Mouse (Mus musculus) heart, adult 18-20 months (tissue): Measurements from ENCODE around the gene Spryd7. TPM values are rescaled to one million over a fixed set of nuclear protein-coding genes. Genes with fewer than 3 reads are reported as not detected.

Source experiments
- DNase-seq, 2 experiments: peaks; one replicate each; pipeline ENCODE4 v3.0.0; 2021 to 2022; ENCODE audit warnings: mixed read lengths in 1 of 2
- total RNA-seq, 2 experiments: library from RNA; stranded (reverse); gene quantifications; 2 replicates each; pipeline ENCODE4 v1.2.3; 2021

The Spryd7 gene
- total RNA-seq, 2 experiments from 2014 or later: 57.3 to 57.8 TPM

DNA sequence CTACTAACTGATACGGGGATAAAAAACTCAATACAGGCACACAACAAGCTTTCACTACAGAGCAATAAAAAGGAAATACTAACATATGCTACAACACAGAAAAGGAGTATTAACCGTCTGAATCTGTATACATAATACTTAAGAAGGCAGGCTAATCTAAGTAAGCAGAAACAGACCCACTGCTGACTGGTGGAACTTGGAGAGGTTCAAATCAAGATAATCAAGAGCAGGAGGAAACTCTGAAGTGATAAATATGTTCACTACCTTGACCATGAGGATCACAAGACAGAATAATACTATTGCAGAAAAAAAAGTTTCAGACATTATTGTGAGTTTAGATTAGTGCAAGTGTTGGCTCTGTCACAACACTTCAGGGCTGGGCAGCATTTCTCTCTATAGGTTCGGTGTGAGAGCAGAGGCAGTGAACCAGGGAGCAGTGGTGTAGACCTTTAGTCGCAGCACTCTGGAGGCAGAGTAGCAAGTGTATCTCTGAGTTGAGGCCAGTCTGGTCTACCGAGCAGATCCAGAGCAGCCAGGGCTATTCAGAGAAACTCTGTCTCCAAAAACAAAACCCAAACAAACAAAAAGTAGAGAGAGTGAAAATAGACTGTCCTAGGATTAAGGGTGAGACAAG is 19.9 kb downstream of the Spryd7 start:
- DNase-seq: peak in 1 of 2 experiments; percentile 38

DNA sequence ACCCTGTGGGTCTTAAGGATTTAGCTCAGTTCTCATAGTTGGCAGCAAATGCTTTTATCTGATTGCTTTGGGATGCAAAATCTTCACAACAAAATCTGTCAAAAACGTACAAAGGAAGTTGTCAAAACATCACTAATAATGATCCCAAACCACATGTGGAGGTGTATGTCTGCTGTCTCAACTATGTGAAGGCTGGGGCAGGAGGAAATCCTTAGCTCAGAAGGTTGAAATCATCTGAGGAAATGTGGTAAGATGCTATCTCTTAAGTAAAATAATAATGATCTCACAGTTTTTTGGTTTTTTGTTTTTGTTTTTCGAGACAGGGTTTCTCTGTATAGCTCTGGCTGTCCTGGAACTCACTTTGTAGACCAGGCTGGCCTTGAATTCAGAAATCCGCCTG is 20.9 kb downstream of the Spryd7 start:
- no peak for DNase-seq

DNA sequence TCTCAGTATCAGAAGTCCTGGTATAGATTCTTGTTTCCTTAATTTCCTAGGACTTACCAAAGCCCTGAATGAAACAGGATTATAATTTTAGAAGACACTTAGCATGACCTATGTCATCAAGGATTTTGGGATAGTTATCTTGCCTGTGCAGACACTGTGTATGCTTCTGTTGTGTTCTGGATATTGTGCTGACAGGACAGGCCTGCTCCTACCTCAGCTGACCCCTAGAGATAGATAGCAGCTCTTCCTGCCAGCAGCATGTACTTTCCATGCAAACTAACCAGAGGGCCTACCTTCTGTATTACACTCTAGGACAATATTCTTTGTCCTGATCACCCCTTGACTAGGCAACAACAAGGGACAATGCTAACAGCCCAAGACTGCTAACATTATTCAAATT is 25.7 kb downstream of the Spryd7 start:
- peak; percentile 37 to 71 for DNase-seq

DNA sequence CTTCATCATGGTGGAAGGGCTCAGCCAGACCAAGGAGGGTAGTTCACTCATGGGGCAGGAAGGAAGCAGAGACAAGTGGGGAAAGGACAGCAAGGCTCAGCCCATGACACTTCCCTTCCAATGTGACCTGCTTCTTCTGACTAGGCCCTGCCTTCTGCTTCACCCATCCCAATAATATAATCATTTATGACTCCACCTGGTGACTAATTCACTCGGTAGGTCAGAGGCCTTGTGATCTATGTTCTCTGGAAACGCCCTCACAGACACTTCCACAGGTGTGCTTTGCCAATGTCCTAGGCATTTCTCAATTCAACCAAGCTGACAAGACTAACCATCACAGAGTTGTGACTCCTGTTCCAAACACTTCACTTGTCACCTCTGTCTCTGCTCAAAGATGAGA is 26.3 kb downstream of the Spryd7 start:
- DNase-seq: no peak

DNA sequence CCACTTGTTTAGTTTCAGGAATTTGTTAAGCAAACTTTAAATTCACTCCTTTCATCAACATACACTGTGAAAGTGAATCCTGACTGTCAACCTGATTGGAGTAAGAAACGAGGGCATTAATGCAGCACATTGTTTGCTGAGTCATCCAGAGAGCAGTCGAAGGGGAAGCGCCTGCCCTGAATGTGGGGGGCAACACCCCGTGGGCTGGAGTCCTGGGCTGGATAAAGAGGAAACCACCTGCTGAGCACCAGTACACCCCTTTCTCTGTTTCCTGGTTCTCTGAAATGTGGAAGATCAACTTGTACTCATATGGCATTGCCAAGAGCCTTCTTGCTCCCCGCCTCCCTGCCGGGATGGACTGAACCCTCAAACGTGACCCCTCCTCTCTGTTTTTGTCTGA is 27.2 kb downstream of the Spryd7 start:
- peak in 1 of 2 experiments; percentile 21 for DNase-seq

DNA sequence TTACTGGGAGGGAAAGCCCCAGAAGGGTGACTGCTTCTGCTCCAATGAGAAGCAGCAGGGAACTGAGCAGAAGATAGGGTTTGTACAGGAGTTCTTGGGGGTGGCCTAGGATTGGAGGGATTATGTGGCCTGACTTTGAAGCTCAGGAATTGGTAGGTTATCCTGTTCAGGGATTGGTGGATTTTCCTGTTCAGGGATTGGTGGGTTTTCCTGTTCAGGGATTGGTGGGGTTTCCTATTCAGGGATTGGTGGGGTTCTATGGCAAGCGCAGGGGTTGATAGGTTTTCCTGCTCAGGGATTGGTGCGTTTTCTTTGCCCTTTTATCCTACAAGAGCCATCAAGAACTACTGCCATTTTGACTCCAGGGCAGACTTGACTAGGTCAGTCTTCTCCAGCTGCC is 30.7 kb downstream of the Spryd7 start:
- DNase-seq: no peak

DNA sequence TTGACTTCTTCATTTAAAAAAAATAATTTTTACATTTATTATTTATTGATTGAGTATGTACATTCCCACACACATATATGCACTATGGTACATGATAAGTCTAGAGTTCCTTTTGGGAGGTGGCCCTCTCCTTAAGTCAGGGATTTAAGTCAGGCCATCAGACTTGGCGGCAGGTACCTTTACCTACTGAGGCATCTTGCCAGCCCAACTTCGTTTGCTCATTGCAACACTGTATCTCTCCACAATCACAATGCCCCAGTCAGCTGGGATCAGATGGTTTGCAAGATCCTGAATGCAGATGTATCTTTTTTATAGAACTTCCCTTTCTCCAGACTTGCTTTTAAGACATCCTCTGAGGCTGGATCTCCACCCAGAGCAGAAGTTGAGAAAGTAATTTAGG is 32.9 kb downstream of the Spryd7 start:
- DNase-seq: no peak

DNA sequence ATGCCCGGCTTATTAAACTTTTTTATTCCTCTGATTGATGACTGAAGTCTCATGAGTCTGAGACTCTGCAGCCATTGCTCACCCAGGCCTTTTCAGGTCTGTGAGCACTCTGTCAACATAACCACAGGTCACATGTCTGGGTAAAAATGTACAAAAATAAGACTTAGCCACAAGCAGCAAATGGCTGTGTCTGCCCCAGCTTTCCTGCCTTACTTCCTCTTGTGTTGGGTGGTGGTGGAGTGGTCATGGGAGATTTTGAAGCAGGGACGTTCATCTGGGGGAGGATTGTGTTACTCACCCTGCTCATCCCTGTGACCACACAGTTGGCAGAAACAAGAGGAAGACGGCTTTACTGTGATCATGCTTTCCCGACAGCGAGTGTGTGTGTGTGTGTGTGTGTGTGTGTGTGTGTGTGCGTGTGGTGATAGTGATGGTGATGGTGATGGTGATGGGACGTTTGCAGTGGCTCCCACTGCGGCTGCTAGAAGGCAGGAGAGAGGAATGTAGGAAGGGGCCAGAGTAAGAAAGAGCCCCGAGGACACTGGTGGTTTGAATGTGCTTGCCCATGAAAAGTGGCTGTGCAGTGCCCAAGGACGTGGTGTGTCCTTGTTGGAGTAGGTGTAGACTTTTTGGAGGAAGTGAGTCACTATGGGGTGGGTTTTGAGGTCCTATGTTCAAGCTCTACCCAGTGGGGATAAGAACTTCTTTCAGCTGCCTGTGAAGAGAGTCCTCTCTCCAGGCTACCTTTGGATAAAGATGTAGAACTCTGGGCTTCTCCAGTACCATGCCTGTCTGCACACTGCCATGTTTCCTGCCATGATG is 37.8 kb downstream of the Spryd7 start:
- DNase-seq: peak in 1 of 2 experiments; percentile 52

DNA sequence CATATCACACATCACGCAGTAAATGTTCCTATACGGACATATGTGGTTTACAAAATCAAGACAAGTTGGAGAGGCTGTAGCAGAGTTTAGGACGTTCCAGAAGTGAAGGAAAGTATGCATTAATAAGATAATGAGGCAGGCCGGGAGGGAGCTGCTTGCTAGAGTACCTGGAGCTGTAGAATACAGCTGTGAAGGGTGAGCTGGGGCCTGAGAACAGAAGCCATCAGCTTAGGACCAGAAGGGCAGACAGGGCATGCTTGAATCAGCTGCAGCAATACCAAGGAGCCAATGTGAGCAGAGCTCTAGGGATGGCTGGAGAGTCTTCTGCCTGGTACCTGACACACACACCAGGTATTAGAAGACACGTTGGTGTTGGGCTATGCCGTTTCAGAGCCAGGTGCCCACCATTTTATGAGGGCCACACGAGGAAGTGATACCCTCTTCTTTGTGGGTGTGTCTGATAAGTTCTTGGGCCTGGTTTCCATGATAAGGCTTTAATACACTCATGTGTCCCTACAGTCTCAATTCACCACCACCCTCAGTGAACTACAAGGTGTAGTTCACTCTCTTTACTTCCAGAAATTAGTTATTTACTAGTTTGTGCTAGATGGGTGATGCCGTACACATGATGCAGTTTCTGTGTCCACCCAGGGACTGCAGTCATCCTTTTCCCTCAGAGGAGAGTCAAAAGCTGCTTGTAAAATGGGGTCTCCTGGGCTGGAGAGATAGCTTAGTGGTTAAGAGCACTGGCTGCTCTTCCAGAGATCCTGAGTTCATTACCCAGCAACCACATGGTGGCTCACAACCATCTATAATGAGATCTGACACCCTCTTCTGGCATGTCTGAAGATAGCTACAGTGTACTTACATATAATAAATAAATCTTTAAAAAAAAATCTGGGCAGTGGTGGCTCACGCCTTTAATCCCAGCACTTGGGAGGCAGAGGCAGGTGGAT is 39.9 kb downstream of the Spryd7 start:
- DNase-seq: no peak

DNA sequence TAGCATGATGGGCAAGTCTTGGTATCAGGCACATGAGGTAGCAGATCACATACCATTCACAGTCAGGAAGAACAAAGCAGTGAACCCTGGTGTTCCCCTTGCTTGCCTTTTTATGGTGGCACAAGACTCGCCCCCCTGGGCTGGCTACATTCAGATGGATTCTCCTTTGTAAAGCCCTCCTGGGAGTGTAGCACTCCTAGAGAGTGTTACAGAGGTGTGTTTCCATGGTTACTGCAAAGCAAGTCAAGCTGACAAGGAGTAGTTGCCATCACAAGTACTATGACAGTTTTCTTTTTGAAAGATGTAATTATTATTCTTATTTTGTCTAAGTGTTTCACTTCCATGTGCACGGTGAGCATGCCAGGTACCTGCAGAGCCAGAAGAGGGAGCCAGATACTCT is 45.2 kb downstream of the Spryd7 start:
- no peak for DNase-seq

DNA sequence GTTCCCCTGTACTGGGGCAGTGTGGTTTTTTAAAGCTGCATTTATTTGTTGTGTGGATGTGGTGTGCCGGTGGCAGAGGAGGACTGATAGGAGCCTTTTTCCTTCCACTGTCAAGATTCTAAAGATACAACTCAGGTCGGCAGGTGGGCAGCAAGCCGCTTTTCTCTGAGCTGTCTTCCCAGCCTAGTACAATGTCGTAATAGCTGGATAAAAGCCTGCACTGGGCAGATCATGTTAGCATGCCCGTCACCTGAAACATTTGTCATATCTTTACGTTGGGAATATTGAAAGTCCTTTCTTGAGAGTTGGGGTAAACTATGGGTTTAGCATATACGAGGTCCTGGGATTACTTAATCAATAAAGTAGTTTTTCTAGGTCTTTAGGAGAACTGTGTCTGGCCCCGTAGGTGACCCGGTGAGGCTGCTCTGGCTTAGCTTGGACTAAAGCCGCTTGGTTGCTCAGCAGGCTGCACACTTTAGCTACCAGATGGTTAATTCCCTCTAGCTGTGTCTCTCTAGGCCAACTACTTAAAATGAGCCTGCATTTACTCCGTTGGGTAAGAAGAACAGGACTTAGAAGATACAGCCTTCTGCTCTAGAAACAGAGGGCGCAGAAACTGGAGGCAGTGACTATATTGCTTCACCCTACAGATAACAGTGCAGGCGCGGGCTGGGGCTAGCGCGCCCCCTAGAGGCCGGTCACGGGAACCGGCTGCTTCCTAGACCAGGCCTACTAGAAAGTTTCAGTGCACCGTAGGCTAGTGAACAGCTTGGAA is 58.8 kb downstream of the Spryd7 start:
- peak; percentile 75 to 81 for DNase-seq

DNA sequence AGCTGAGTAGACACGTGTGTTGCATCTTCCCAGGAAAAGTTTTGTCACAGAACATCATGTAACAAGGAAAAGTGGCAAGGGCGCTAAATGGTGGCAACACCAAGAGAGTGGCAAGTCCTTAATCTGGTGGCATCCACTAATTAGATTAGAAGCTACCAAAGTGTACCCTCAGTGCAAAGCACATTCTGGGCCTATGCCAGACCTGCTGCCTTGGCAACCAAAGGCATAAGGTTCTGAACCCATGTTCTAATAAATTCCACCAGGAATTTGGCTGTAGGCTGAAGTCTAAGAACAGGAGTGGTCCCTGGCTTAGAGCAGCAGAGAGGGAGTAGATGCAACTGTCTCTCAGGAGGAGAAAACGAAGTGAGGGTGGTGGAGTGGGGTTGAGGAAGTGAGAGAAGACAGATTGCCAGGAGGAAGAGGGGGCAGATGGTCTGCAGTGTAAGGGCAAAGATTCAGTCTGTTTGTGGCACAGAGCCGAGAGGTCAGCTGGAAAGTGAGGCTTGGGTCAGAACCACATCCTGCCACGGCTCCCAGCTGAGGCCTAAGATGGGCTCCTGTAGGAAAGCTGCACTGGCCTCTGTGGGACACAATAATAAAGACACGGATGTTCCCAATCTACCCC is 63.1 kb downstream of the Spryd7 start:
- DNase-seq: peak; percentile 25 to 52

Other genes starting within 250 kb of the Spryd7 start
- gene Arl11, start 247.1 kb downstream of the Spryd7 start, total RNA-seq: 1 to 10 TPM in 1 of 2 experiments, under 1 TPM in 1; 0.75 to 1.3 TPM
- gene Ebpl, start 196.4 kb downstream of the Spryd7 start, total RNA-seq: 1 to 10 TPM; 1.1 to 1.7 TPM
- 10 to 100 TPM; 56.1 to 59.5 TPM for gene Kpna3, start 117.0 kb downstream of the Spryd7 start, total RNA-seq
- gene Trim13, start 41.4 kb upstream of the Spryd7 start, total RNA-seq: 1 to 10 TPM; 7.0 to 7.3 TPM
- gene Kcnrg, start 50.6 kb upstream of the Spryd7 start, total RNA-seq: under 1 TPM; 0.25 to 0.26 TPM